Mouse (Mus musculus) liver, embryonic 14.5 days (tissue): ENCODE measurements at regions not wholly inside any gene's neighbourhood (a gene's known extent, or its start where the extent isn't known, plus 50 kb on each side); places are given as distances from the start of the nearest gene placed in this dataset.

Source experiments
- ATAC-seq: fragments of 200-750 bp; cut with Nextera tagmentation; 2 replicates; pipeline ENCODE4 v1.8.0; 2017; ENCODE audit warnings: moderate number of reproducible peaks, mild to moderate bottlenecking, moderate library complexity; ENCODE audit not compliant: insufficient read depth
- DNase-seq, 3 experiments: peaks; one replicate each; pipeline ENCODE4 v3.0.0-alpha.2; 2012 to 2013; ENCODE audit warnings: low read depth in 3 of 3, low spot score in 3 of 3
- H3K27ac ChIP-seq: fragments of 300-500 bp; sonication (generic); 2 replicates; pipeline ENCODE4 v1.5.1; 2014; ENCODE audit warnings: moderate library complexity, mild to moderate bottlenecking, control low read depth, inconsistent platforms
- H3K27me3 ChIP-seq: fragments of 300-500 bp; sonication (generic); 2 replicates; pipeline ENCODE4 v1.6.1; 2014; ENCODE audit warnings: mild to moderate bottlenecking, low read length, moderate library complexity; ENCODE audit not compliant: control insufficient read depth, insufficient read depth
- H3K36me3 ChIP-seq: fragments of 300-500 bp; sonication (generic); replicated peaks from 2 replicates; pipeline ENCODE4 v1.6.1; 2014; ENCODE audit warnings: low read depth; ENCODE audit not compliant: control insufficient read depth, insufficient read depth
- H3K4me1 ChIP-seq, 2 experiments: fragments of 200-500 bp in 1 of 2; fragments of 300-500 bp in 1 of 2; sonication (generic) in 1 of 2; replicated peaks; 2 replicates each; pipeline ENCODE4 v1.6.1; 2012 to 2014; ENCODE audit warnings: antibody characterized with exemption in 1 of 2, inconsistent platforms in 1 of 2, low read length in 1 of 2; ENCODE audit not compliant: control insufficient read depth in 2 of 2, insufficient read depth in 2 of 2
- H3K4me2 ChIP-seq: fragments of 300-500 bp; sonication (generic); 2 replicates; pipeline ENCODE4 v1.6.1; 2014; ENCODE audit warnings: low read depth, mild to moderate bottlenecking, control low read depth, moderate library complexity
- H3K4me3 ChIP-seq, 2 experiments: fragments of 200-500 bp in 1 of 2; fragments of 300-500 bp in 1 of 2; sonication (generic) in 1 of 2; 2 replicates each; pipeline ENCODE4 v1.5.1; 2012 to 2014; ENCODE audit warnings: low read depth in 2 of 2, low read length in 2 of 2, mild to moderate bottlenecking in 2 of 2, control low read depth in 1 of 2, inconsistent platforms in 1 of 2, moderate library complexity in 1 of 2; ENCODE audit not compliant: insufficient read depth in 1 of 2
- H3K9ac ChIP-seq: fragments of 300-500 bp; sonication (generic); replicated peaks from 2 replicates; pipeline ENCODE4 v1.6.1; 2014; ENCODE audit warnings: mild to moderate bottlenecking, control low read depth, moderate library complexity
- H3K9me3 ChIP-seq: fragments of 300-500 bp; sonication (generic); 2 replicates; pipeline ENCODE4 v1.6.1; 2016; ENCODE audit warnings: low read length, mixed read lengths; ENCODE audit not compliant: control insufficient read depth
- CTCF ChIP-seq: IDR thresholded peaks from 2 replicates; pipeline ENCODE4 v1.5.1; 2016; ENCODE audit warnings: antibody characterized with exemption, low read depth, control low read depth
- EP300 ChIP-seq: IDR thresholded peaks from 2 replicates; pipeline ENCODE4 v1.6.1; 2016; ENCODE audit warnings: antibody characterized with exemption, low read depth
- WGBS: fragments of 180-500 bp; shearing (Covaris S2); extraction: QIAGEN DNeasy Blood & Tissue Kit; methylation state at CpG from one replicate; pipeline ENCODE4 v1.1.7; 2014; ENCODE audit not compliant: insufficient replicate concordance; 5-methylcytosine and 5-hydroxymethylcytosine counted together

DNA sequence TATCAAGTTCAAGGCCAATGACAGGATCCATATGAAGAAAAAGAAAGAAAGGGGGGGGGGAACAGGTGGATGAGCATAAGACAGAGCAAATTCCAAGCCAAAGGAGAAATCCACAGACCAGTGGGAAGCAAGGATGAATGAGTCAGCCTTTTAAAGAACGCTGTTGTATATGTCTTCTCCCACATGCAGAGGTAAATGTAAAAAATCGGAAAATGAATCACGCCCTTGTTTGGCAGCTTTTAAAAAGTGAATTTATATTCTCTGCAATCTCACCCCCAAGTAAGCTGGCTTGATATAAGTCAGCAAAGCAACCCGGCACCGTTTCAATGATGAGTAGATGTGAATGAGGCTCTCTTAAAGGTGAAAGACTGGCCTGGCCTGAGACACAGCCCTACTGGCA is 191.7 kb downstream of the Cep170 start:
- TF ChIP-seq EP300 (no peak), CTCF (no peak)
- H3K27me3 ChIP-seq: no peaks in the 10 kb centered on the region
- H3K9me3 ChIP-seq: no peaks in the 10 kb centered on the region
- 62% methylated on average over 5 of the region's 5 CpGs for WGBS
- no peak overlapping the region for H3K9ac ChIP-seq
- DNase-seq: no peak
- no peaks in the 10 kb centered on the region for H3K36me3 ChIP-seq
- no peak overlapping the region for H3K4me3 ChIP-seq
- ATAC-seq: no peak
- no peaks in the 10 kb centered on the region for H3K4me1 ChIP-seq
- no peak overlapping the region for H3K4me2 ChIP-seq
- H3K27ac ChIP-seq: no peak overlapping the region

DNA sequence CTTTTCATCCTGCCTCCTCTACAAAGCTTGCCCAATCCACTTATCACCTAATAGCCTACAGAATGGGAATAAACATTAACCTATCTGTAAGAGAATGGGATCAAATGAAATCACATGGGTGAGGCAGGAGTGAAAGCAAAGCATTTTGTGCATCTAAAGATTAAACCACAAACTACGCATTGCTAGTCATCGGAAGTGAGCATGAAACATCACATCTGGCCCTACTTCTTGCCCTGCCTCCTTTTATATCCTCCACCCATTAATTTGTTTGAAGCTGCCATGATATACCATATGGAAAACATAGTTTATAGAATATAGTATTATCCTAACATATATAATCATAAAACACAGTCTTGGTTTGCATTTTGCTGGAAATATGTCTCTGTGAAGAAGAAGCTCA is 192.6 kb downstream of the Cep170 start:
- Histone ChIP-seq H3K27me3 (no peaks in the 10 kb centered on the region), H3K4me1 (no peaks in the 10 kb centered on the region), H3K4me3 (no peak overlapping the region), H3K27ac (no peak overlapping the region), H3K9me3 (no peaks in the 10 kb centered on the region), H3K36me3 (no peaks in the 10 kb centered on the region), H3K4me2 (no peak overlapping the region), H3K9ac (no peak overlapping the region)
- 83% methylated on average over 2 of the region's 2 CpGs for WGBS
- TF ChIP-seq CTCF: no peak
- TF ChIP-seq EP300: no peak
- ATAC-seq (no peak), DNase-seq (no peak)

DNA sequence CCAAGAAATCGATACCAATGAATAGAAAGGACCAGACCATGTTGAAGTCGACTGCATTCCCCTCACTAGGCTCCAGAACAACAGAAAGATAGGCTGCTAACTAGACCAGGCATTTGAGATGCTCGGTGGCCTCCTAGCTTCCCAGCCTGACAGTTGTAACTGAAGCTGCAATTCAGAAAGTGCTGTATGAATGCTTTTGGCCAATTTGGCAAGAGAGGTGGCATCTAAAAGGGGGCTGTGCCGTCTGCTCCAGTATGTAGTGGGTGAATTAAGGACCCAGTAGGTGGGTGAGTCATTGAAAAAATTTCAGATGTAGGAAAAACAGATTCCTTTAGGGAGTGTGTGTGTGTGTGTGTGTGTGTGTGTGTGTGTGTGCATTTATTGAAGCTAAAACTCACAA is 195.0 kb downstream of the Cep170 start:
- Histone ChIP-seq H3K4me1 (no peaks in the 10 kb centered on the region), H3K9ac (no peak overlapping the region), H3K4me3 (no peak overlapping the region), H3K4me2 (no peak overlapping the region), H3K27ac (no peak overlapping the region), H3K9me3 (no peaks in the 10 kb centered on the region), H3K36me3 (no peaks in the 10 kb centered on the region), H3K27me3 (no peaks in the 10 kb centered on the region)
- DNase-seq (no peak), ATAC-seq (no peak)
- no peak for TF ChIP-seq EP300
- TF ChIP-seq CTCF: no peak
- WGBS: 47% methylated on average over 4 of the region's 4 CpGs

DNA sequence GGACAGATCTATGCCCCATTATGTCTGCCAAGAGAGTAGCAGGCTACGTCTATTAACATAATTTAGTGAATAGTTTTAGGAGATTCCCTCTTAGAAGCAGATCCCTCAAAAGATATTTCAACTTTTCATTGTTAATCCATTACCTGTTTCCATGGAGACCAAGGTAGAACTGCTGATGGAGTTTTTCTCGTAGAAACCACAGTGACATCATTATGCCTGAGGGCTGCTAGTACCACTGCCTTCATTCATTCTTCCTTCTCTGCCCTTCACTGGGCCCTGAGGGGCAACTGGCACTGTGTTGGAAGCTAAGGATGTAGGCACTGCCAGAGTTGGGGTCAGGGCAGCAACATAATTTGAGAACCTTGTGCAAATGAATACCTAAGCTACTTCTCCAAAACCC is 198.2 kb downstream of the Cep170 start:
- ATAC-seq (no peak), DNase-seq (no peak)
- Histone ChIP-seq H3K27ac (no peak overlapping the region), H3K27me3 (no peaks in the 10 kb centered on the region), H3K4me3 (no peak overlapping the region), H3K4me2 (no peak overlapping the region), H3K4me1 (no peaks in the 10 kb centered on the region), H3K9me3 (no peaks in the 10 kb centered on the region), H3K36me3 (no peaks in the 10 kb centered on the region), H3K9ac (no peak overlapping the region)
- TF ChIP-seq EP300: no peak
- WGBS: 44% methylated on average over 2 of the region's 2 CpGs

DNA sequence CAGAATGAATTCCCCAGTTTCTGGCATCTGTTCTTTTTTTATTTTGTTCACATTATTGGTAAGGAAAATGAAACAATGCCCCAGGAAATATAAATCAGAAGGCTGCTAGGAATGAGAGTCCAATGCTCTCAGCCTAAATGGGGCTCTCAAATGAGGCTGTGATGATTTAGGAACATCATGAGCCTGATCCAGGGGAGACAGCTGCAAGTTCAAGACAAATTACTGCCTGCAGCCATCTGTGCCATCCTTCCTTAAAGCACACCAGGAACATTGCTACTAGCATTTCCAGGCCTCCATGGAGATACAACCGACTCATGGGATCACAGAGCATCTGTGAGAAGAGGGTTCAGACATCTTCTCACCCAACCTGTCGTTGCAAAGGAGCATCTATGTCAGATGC is 219.6 kb downstream of the Cep170 start:
- H3K4me1 ChIP-seq: no peaks in the 10 kb centered on the region
- TF ChIP-seq EP300: no peak
- TF ChIP-seq CTCF: no peak
- ATAC-seq: no peak
- no peak overlapping the region for H3K9ac ChIP-seq
- no peaks in the 10 kb centered on the region for H3K36me3 ChIP-seq
- no peak overlapping the region for H3K4me3 ChIP-seq
- no peak overlapping the region for H3K27ac ChIP-seq
- no peak overlapping the region for H3K4me2 ChIP-seq
- no peaks in the 10 kb centered on the region for H3K27me3 ChIP-seq
- WGBS: 46% methylated on average over 2 of the region's 2 CpGs
- DNase-seq: no peak
- H3K9me3 ChIP-seq: no peaks in the 10 kb centered on the region

- H3K27ac ChIP-seq: no peak overlapping the region
- no peaks in the 10 kb centered on the region for H3K27me3 ChIP-seq
- TF ChIP-seq CTCF: no peak
- no peak for TF ChIP-seq EP300
- no peak overlapping the region for H3K4me2 ChIP-seq
- 45% methylated on average over 2 of the region's 2 CpGs for WGBS
- H3K4me1 ChIP-seq: no peaks in the 10 kb centered on the region
- no peak overlapping the region for H3K9ac ChIP-seq
- H3K4me3 ChIP-seq: no peak overlapping the region
- H3K36me3 ChIP-seq: no peaks in the 10 kb centered on the region
- H3K9me3 ChIP-seq: no peaks in the 10 kb centered on the region
- DNase-seq (no peak), ATAC-seq (no peak)
These were observed 225.7 kb downstream of the Cep170 start for GRCm38 (mm10) chr1:176588144-176588543.
